Mouse (Mus musculus) forebrain, embryonic 14.5 days (tissue): ENCODE data around the gene Rnaseh2a. TPM values are rescaled to one million over a fixed set of nuclear protein-coding genes. Genes with fewer than 3 reads are reported as not detected.

ENCODE experiments used
- ATAC-seq: fragments of 200-750 bp; cut with Nextera tagmentation; 2 replicates; pipeline ENCODE4 v1.8.0; 2017; ENCODE audit warnings: mild to moderate bottlenecking, moderate library complexity
- DNase-seq: peaks from one replicate; pipeline ENCODE4 v3.0.0-alpha.2; 2015; ENCODE audit warnings: low spot score
- H3K27ac ChIP-seq: fragments of 300-500 bp; sonication (generic); 2 replicates; pipeline ENCODE4 v1.5.1; 2014; ENCODE audit warnings: low read depth, mild to moderate bottlenecking, control low read depth, low read length, moderate library complexity
- H3K27me3 ChIP-seq: fragments of 300-500 bp; sonication (generic); replicated peaks from 2 replicates; pipeline ENCODE4 v1.6.1; 2014; ENCODE audit warnings: low read length, control low read depth, mixed read lengths; ENCODE audit not compliant: control insufficient read depth, insufficient read depth
- H3K36me3 ChIP-seq: fragments of 300-500 bp; sonication (generic); 2 replicates; pipeline ENCODE4 v1.6.1; 2014; ENCODE audit warnings: low read length, control low read depth; ENCODE audit not compliant: control insufficient read depth, insufficient read depth
- H3K4me1 ChIP-seq: fragments of 300-500 bp; sonication (generic); 2 replicates; pipeline ENCODE4 v1.6.1; 2014; ENCODE audit warnings: antibody characterized with exemption, low read length, control low read depth; ENCODE audit not compliant: control insufficient read depth, insufficient read depth
- H3K4me2 ChIP-seq: fragments of 300-500 bp; sonication (generic); 2 replicates; pipeline ENCODE4 v1.6.1; 2014; ENCODE audit warnings: mild to moderate bottlenecking, control low read depth, low read length
- H3K4me3 ChIP-seq: fragments of 300-500 bp; sonication (generic); 2 replicates; pipeline ENCODE4 v1.5.1; 2014; ENCODE audit warnings: low read depth, low read length, control low read depth
- H3K9ac ChIP-seq: fragments of 300-500 bp; sonication (generic); 2 replicates; pipeline ENCODE4 v1.6.1; 2014; ENCODE audit warnings: mild to moderate bottlenecking, low read length, control low read depth, moderate library complexity
- H3K9me3 ChIP-seq: fragments of 300-500 bp; sonication (generic); replicated peaks from 2 replicates; pipeline ENCODE4 v1.6.1; 2016; ENCODE audit warnings: low read length, control low read depth, mixed read lengths; ENCODE audit not compliant: control insufficient read depth
- WGBS: fragments of 180-500 bp; shearing (Covaris S2); extraction: QIAGEN DNeasy Blood & Tissue Kit; methylation state at CpG from one replicate; pipeline ENCODE4 v1.1.7; 2014; 5-methylcytosine and 5-hydroxymethylcytosine counted together
- polyA plus RNA-seq: library from polyadenylated mRNA; unstranded; fragments of >200 nt; fragmentation: Nextera tagmentation; extraction: Ambion mirVana; gene quantifications from 2 replicates; pipeline ENCODE4 v1.2.1, GENCODE M21; 2014

Gene Rnaseh2a
- polyA plus RNA-seq, 1 experiment from 2014 or later = 111 TPM

- 56% methylated on average over 4 of the region's 4 CpGs for WGBS
- Histone ChIP-seq H3K4me2 (no peak overlapping the region), H3K27ac (no peak overlapping the region), H3K4me1 (peaks cover 27% of the 10 kb centered on the region), H3K9ac (no peak overlapping the region), H3K9me3 (no peaks in the 10 kb centered on the region), H3K27me3 (peaks cover 22% of the 10 kb centered on the region), H3K36me3 (peaks cover 49% of the 10 kb centered on the region), H3K4me3 (no peak overlapping the region)
- 0 out of 2 replicates have a peak, but pooled peaks have one; percentile 7 for ATAC-seq
- DNase-seq = peak; percentile 83
Observed at GRCm38 (mm10) chr8:84973803-84974542, 4.4 kb upstream of the Rnaseh2a start.

GRCm38 (mm10) chr8:84973079-84973478, 3.5 kb upstream of the Rnaseh2a start:
- ATAC-seq = no peak
- Histone ChIP-seq H3K27ac (no peak overlapping the region), H3K4me1 (peaks cover 29% of the 10 kb centered on the region), H3K4me3 (no peak overlapping the region), H3K4me2 (no peak overlapping the region), H3K9ac (no peak overlapping the region), H3K9me3 (no peaks in the 10 kb centered on the region), H3K27me3 (peaks cover 14% of the 10 kb centered on the region), H3K36me3 (peaks cover 49% of the 10 kb centered on the region)
- WGBS = 82% methylated on average over 1 of the region's 1 CpGs
- no peak for DNase-seq

- H3K4me1 ChIP-seq = peaks cover 15% of the 10 kb centered on the region
- ATAC-seq = no peak
- H3K9me3 ChIP-seq = no peaks in the 10 kb centered on the region
- H3K27ac ChIP-seq = 0 out of 2 replicates have a peak overlapping the region, but pooled peaks have one; percentile 84
- peaks cover 49% of the 10 kb centered on the region for H3K36me3 ChIP-seq
- H3K27me3 ChIP-seq = no peaks in the 10 kb centered on the region
- H3K4me2 ChIP-seq = peak overlapping the region; percentile 95
- H3K9ac ChIP-seq = peak overlapping the region; percentile 99
- H3K4me3 ChIP-seq = peak overlapping the region; percentile 90
- no peak for DNase-seq
- 67% methylated on average over 5 of the region's 5 CpGs for WGBS
Observed at GRCm38 (mm10) chr8:84970913-84971312, 1.3 kb upstream of the Rnaseh2a start.

- H3K9me3 ChIP-seq = no peaks in the 10 kb centered on the region
- DNase-seq = no peak
- 7% methylated on average over 21 of the region's 21 CpGs for WGBS
- peak overlapping the region; percentile 99 for H3K9ac ChIP-seq
- no peak for ATAC-seq
- no peaks in the 10 kb centered on the region for H3K27me3 ChIP-seq
- peak overlapping the region; percentile 84 for H3K27ac ChIP-seq
- H3K4me3 ChIP-seq = peak overlapping the region; percentile 90
- H3K36me3 ChIP-seq = peaks cover 47% of the 10 kb centered on the region
- peak overlapping the region; percentile 95 for H3K4me2 ChIP-seq
- H3K4me1 ChIP-seq = peaks cover 16% of the 10 kb centered on the region
Observed at GRCm38 (mm10) chr8:84970135-84970790, 696 bp upstream of the Rnaseh2a start.

- Histone ChIP-seq H3K36me3 (peaks cover 31% of the 10 kb centered on the region), H3K27ac (no peak overlapping the region), H3K9me3 (no peaks in the 10 kb centered on the region), H3K4me3 (peak overlapping the region; percentile 90), H3K27me3 (no peaks in the 10 kb centered on the region), H3K4me2 (peak overlapping the region; percentile 95), H3K9ac (peak overlapping the region; percentile 99), H3K4me1 (peaks cover 21% of the 10 kb centered on the region)
- ATAC-seq (no peak), DNase-seq (no peak)
- 7% methylated on average over 2 of the region's 2 CpGs for WGBS
Observed at GRCm38 (mm10) chr8:84968650-84969049, 917 bp downstream of the Rnaseh2a start.

GRCm38 (mm10) chr8:84967532-84968304, 1.8 kb downstream of the Rnaseh2a start:
- 87% methylated on average over 13 of the region's 13 CpGs for WGBS
- Histone ChIP-seq H3K9me3 (no peaks in the 10 kb centered on the region), H3K27ac (no peak overlapping the region), H3K4me2 (no peak overlapping the region), H3K36me3 (peaks cover 22% of the 10 kb centered on the region), H3K4me1 (peaks cover 21% of the 10 kb centered on the region), H3K27me3 (no peaks in the 10 kb centered on the region), H3K9ac (peak overlapping the region; percentile 17; the same call in 1 of the 2 replicates), H3K4me3 (no peak overlapping the region)
- DNase-seq = no peak
- no peak for ATAC-seq

GRCm38 (mm10) chr8:84966603-84967002, 3.0 kb downstream of the Rnaseh2a start:
- H3K27ac ChIP-seq = no peak overlapping the region

GRCm38 (mm10) chr8:84965731-84966291, 3.8 kb downstream of the Rnaseh2a start:
- Histone ChIP-seq H3K9ac (peak overlapping the region; percentile 77), H3K27ac (peak overlapping the region; percentile 65; the same call in 1 of the 2 replicates), H3K36me3 (peaks cover 13% of the 10 kb centered on the region), H3K4me2 (peak overlapping the region; percentile 92), H3K4me1 (peaks cover 17% of the 10 kb centered on the region), H3K9me3 (no peaks in the 10 kb centered on the region), H3K4me3 (peak overlapping the region; percentile 63), H3K27me3 (no peaks in the 10 kb centered on the region)
- DNase-seq = peak; percentile 99
- WGBS = under 1% methylated on average over 41 of the region's 41 CpGs
- peak; percentile 88 for ATAC-seq

More at GRCm38 (mm10) chr8:84966603-84967002, 3.0 kb downstream of the Rnaseh2a start:
- WGBS = 70% methylated on average over 3 of the region's 3 CpGs
- Histone ChIP-seq H3K4me1 (peaks cover 21% of the 10 kb centered on the region), H3K36me3 (peaks cover 17% of the 10 kb centered on the region), H3K9ac (peak overlapping the region; percentile 13; the same call in 1 of the 2 replicates), H3K27me3 (no peaks in the 10 kb centered on the region), H3K4me2 (no peak overlapping the region; the same call in 1 of the 2 replicates), H3K9me3 (no peaks in the 10 kb centered on the region), H3K4me3 (no peak overlapping the region)
- ATAC-seq = 0 out of 2 replicates have a peak, but pooled peaks have one; percentile 3
- no peak for DNase-seq
